Mouse (Mus musculus) ovary, postnatal 14 days (tissue): ENCODE measurements around the gene Phf24.
A peak's percentile ranks its signal among the peaks of the same experiment; 100 is the strongest.

Source experiments
- DNase-seq: peaks from one replicate; pipeline ENCODE4 v3.0.0; 2022; ENCODE audit warnings: low spot score

Gene Phf24

DNA sequence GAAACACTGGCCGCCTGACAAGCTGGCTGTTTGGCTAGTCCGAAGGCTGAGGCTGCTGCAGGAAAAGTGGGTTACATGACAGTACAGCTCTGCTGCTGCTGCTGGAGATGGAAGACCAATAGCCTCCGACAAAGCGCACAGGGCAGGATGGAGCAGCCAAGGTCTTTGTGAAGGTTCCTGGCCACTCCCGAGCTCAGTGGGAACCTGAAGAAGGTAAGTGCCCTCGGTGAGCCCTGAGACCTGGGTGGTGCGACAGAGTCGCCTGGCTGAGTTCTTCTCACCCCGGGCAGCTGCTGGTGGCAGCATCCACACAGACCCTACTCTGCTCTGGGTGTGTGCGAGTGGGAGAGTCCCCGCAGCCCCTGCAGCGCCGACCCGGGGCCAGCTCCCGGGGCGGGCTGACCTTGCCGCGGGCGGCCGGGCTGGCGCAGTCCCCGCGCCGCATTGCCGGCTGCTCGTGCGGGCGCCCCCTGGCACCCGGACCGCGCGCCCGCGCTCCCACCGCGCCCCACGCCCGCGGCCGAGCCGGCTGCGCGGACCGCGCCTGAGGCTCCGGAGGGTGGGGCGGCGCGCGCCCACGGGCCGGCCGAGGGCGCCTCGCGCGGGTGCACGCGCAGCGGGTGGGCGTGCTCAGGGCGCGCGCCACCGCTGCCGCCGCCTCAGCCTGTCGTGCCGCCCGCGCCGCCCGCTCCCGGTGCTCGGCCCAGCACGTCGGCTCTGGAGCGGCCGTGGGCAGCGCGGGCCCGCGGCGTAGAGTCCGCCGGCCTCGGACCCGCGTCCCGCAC is at the start of gene Phf24:
TSS of gene Phf24 (plus strand) at position 44 of the 785 bp plus-strand sequence.
- no peak for DNase-seq

DNA sequence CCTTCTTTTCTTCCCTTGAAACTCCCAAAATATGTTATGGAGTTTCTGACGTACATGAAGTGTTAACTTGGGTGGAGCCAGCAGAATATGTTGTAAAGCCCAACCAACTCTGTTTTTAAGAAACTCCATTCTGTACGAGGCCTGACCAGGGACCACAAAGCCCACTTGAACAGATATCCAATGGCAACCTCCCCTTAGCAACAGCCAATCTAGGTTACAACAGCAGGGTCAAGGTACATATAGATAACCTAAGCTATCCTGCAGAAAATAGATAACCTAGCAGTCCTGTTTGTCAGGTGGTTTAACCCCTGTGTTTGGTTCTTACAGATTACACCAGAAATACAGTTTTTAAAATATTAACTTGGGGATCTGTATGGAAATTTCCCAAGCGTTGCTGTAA is 49.1 kb upstream of the Phf24 start:
- no peak for DNase-seq

DNA sequence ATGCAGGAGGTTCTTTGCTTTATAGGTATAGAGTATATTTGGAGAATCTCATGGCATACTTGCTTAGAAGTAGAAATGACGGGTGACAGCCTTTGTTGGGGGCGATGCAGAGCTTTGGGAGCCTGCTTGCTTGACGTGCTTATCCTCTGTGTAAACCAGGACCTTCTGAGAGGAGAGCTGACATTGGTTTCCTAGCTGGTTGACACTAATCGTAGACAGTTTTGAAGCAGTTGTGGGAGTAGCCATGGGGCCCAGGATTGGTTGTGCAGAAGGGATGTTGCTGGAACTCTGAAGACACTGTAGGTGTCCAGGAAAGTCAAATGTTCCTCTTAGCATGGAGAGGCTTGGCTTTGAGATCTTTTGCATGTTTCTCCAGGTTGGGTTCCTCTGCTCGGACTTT is 48.3 kb upstream of the Phf24 start:
- no peak for DNase-seq

DNA sequence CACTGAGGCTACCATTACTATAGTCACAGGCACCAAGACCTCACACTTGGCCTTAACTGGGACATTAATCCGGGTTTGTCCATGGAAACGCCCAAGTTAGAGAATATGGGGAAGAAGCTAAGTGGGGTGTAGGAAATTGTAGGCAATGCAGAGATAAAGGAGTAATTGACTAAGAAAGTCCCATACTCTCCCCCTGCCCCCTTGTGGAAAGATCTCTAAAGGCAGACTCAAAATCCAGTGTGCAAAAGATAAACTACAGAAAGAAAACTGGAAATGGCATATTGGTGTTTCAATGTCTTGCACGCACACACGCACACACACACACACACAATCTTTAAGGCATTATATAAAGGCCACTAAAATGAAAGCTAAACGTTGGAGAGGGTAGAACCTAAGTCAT is 45.7 kb upstream of the Phf24 start:
- DNase-seq, result no peak

DNA sequence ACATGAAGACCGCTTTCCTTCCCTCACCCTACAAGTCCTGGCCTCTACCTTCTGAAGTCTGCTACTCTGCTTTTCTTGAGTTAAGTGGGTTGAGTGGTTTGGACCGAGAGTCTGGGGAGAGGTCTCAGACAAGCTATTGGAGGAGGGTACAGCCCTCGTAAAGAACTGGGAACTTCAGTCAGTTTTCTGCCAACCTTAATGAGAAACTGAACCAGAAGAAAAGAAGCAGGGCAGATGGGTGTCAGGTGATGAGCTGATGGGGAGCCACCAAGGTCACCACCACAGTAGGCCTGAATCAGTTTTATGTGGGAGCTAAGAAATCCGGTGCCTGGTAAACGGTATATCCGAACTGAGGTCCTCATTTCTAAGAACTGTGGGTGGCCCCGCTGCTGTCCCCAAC is 44.3 kb upstream of the Phf24 start:
- no peak for DNase-seq

DNA sequence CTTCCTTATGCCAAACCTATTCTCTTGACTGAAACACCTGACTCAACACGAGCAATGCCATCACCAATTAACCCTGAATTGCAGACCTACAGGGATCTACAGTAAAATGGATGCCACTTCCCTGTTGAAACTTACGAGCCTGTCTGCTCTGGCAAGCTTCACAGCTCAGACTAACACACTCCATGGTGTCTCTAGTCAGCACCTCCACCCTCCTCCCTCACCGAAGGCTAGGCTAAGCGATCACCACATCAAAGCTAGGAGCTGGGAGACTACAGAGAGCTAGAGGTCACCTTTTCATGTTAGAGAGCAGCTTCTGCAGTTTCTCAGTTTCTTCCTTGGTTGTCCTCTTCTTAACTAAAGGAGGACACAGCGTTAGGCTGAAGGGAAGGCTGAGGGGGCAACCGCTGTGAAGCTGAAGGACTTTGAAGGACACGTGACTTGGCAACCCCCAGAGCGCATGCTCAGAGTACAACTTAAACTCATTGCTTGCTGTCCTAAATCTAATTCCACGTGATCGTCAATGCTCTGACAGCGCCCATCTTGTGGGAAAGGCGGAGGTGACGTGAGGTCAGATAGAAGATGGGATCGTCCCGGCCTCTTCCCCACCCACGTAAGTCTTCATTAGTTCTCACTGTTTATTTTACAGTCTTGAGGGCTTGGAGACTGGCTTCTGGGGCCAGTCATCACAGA is 43.6 kb upstream of the Phf24 start:
- no peak for DNase-seq

DNA sequence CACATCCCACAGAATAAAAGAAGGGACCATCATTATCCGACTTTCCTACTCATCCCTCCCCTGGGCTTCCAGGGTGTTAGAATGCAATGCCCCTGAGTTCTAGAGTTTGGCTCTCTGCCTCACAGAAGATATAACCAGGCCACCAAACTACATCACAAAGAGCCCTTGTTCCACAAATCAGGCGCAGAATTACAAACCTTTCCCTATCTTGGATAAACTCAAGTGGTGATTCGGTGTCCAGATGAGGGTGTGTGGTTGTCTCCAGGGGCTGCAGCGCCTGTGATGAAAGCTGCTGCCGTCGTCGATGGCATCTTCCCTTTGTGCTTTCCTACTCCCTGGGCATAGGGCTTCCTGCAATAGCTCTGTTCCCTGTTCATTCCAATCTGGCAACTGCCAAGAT is 42.3 kb upstream of the Phf24 start, which contains the start of gene Fam205c:
TSS of gene Fam205c (minus strand) at position 101 of the 400 bp plus-strand sequence.
- no peak for DNase-seq

DNA sequence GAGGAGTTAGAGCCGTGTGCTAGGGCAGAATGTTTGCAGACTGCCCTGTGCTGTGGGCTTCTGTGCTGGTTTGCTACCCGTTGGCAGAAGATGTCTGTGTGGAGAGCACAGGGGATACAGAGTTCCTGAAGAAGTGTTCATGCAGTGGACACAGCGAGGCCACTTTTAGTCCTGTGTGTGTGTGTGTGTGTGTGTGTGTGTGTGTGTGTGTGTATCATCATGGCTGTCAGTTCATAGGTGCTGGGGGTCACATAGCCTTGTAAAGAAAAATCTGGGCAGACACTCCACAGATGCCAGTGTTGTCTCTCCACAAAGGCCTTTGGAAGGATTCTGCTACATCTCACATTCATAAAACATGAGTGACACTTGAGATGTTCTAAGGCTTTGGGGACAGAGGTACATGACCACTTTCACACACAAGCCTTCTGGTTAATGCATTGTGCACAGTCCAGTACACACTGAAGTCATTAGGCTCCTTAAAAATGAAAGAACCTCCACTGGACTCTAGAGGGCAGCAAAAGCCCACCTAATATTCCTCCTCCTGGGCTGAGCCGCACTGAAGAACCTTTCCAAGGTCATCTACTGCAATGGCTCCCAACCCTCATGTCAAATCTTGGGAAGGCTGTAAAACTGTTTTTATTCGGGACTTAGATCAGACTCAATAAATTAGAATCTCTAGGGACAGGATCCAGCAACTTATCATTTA is 39.7 kb upstream of the Phf24 start:
- peak; percentile 41 for DNase-seq

DNA sequence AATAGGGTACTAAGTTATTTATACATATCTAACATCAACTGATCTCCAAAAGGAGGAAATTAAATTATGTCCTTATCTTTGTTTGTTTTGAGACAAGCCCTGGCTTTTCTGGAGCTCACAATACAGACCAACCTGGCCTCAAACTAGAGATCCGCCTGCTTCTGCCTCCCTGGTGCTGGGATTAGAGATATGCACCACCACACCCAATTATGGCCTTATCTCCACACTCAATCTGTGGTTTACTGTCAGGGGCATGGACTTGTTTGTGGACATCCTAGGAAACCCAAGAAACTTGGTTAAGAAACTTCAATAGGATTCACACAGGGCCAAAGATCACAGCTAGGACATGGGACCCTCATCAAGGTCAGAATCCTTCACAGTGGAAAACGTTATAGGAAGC is 38.8 kb upstream of the Phf24 start:
- no peak for DNase-seq

DNA sequence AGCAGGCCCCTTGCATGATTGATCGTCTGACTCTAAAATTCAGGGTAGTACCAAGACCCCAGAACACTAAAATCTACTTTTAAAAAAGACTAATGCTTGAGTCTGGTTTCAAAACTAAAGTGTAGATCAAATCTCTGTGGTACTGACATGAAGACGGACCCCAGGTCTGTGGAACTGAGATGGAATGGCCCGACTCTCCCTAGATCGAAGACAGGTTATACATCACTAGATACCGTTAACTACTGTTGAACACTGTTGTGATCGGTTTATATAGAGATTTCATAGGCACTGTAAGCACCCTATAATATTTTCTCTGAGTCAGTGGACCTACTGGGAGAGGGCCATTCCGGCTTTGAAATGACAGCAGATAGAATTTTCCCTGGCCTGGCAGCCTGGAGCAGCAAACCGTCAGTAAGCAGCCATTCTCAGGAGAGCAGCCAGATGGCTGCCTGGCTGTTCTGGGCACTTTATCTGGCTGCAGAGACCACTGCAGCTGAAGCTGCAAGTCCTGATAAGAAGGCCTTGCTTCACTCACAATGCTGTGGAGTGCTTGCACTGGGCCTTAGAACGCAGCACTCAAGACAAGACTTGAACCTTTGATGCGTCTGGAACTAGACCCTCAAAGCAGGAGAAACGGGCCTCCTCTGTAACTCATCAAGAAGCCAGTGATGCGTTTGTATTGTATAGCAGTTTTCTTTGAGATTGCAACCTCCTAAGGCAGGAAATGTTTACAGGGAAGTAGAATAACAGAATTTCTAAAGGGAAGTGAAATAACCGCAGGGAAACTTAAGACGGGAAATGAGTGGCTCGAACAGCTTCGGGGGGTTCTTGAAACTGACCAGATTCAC is 36.4 kb upstream of the Phf24 start:
- DNase-seq, result no peak

DNA sequence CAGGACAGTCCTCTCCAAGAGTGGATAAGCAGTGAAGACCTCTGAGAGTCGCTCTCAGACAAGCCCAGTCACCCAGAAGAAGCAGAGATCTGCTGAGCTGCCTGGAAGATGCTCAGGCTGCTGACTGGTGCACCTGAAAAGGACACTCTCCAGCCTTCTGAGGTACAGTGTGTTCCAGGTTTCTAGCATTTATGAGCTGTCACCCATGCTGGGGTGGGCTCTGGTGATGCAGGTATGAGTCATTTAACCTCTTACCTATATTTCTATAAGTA is 35.8 kb upstream of the Phf24 start:
- DNase-seq, result no peak

DNA sequence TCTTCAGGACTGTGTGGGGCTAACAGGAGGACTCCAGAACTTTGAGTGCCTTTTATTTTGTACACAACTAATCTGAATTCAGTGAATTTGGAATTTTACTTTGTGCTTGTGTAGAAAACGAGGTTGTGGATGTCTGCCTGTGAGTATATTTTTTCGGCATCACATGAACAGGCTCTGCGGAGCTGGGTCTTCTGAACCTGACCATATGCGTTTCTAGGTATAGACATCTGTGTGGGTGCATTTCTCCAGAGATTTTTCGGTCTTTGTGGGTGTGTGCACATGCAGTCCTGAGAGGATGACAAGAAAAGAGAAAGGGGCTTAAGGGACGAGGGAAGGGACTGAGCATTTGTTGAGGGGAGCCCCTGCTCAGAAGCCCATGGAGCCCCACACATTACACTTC is 29.5 kb upstream of the Phf24 start:
- no peak for DNase-seq

DNA sequence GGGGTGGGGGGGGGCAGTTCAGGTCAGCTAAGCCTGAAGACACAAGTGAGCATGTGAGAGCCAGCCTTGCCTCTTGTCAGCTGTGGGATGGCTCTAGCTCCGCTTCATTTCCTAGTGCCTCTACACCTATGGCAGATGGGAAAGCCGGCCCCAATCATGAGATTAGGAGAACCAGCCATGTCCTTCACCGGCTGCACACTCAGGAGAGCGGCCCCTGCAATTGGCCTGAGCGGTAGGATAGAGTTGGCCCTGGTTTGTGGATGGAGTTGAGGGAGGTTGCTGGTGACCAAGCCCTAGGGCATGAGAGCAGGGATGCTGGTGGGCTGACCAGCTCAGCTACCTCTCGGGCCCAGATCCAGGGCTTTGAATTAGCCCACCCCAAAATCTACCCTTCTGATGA is 27.7 kb upstream of the Phf24 start:
- no peak for DNase-seq

DNA sequence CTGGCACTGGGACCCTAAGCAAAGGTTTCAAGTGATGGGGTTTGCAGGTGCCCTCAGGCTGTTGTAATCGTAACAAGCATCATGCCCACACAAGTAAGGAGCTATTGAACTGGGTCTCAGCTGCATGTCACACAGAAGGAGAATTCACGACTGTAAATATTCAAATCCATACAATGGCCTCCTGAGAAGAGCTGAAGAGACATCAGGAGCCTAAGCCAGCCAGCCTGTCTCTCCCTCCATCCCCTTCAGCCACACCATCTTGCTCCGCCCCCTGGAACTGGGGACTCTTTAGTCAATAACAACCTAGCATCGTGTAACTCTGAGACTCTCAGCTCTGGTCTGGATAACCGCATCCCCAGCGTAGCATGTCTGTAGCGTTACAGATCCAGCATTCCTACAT is 25.3 kb upstream of the Phf24 start:
- DNase-seq, result no peak

DNA sequence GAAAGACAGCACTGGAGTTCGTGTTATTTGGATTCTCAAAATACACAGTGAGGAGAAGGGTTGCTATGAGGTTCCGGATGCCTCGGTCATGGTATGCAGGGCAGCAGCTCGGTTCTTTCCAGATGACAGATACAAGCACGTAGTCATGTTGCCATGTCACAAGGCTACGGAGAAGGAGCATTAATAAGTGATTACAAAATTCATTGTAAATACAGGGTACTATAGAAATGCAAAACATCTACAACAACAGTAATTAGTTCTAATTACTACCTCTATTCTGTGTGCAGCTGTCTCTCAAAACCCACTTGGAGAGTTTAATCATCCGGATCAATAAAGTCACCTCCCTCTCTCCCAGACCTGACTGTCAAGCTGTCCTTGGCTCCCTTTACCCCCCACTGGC is 21.3 kb upstream of the Phf24 start:
- DNase-seq, result no peak

DNA sequence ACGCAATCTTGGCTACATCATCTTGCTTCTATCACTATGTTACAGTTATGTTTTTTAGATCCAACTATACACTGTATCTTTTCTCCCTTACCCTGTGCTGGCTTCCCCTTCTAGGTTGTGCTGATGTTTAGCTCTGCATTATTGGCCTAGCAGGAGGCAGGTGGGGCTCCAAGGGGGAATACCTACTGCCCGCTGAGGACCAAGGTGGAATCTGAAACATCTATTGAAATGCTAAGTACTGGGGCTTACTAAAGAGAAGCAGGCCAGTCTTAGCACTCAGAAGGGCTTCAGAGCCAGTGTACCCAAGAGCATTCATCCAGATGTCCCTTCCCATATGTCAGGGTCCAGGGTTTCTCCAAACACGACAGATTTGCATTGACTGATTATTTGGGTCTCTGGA is 17.5 kb upstream of the Phf24 start:
- no peak for DNase-seq

DNA sequence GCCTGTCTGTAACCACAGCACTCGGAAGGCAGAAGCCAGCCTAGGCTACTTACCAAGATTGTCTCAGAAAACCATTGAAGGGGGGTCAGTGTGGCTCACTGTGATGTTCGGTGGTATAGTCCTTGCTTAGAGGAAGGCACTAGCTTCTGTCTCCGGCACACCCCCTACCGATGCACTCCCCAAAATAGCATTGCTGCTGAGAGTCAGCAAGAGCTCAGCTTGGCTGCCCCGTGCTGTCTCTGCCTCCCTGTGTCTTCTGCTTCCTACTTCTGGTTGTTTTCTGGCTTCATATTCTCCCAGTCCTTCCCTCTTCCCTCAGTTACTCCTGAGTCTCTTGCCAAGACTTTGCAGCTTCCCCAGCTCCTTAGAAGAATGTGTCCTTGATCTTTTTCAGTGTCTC is 15.6 kb upstream of the Phf24 start:
- DNase-seq, result no peak

DNA sequence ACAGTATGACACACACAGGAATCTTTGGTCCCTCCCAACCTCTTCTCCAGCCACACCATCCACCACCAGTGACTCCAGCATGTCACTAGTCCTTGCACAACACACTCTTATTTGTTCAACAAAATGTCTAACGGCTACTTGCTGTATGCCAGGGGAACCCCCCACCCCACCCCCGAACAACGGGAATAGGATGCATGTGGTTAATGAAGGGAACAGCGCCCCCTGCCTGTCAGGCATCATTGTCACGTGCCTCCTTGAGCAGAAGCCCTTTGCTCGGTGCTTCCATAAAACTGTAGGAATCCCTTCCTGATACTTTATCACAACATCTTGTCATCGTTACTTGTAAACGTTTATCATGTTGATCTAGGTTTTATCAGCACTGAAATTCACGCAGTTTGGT is 14.3 kb upstream of the Phf24 start:
- DNase-seq, result no peak

DNA sequence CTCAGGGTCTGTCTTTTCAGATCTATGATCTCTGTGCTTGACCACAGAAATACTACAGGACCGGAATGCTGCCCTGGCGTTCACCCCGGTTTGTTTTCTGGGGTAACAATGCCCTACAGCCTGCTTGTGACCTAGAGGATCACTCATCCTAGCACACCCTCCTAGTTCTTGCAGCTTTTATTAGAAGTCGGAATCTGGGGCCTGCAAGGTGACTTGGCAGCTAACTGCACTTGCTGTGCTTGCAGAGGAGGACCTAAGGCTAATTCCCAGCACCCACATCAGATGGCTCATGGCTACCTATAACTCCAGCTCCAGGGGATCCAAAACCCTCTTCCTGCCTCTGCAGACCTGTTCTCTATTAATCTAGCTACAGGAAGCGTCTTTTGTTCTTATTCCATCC is 13.7 kb upstream of the Phf24 start:
- DNase-seq, result no peak

DNA sequence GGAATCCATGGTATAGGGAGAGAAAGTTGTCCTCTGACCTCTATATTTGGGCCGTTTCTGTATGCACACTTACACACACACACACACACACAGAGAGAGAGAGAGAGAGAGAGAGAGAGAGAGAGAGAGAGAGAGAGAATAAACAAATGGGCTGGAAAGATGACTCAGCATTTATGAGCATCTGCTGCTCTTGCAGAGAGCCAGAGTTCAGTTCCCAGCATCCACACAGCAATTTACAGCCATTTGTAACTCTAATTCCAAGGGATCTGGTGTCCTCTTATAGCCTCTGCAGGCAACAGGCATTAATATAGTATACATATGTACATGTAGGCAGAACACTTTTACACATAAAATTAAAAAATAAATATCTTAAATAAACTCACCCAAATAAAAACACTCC is 12.5 kb upstream of the Phf24 start:
- DNase-seq, result no peak

DNA sequence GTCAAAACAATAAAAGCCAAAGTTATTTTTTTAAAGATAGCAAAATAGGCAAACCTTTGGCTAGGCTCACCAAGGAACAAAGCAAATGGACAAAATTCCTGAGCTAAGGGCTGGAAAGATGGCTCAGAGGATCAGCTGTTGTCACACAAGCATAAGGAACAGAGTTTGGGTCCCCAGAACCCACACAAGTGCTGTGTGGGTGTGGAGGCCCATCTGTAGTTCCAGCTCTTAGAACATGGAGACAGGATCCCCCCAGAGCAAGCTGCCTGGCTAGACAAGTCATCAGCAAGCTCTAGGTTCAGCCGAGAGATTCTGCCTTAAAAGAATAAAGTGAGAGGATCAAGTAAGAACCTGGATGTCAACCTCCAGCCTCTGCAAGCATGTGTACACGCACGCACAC is 11.9 kb upstream of the Phf24 start:
- DNase-seq, result no peak

DNA sequence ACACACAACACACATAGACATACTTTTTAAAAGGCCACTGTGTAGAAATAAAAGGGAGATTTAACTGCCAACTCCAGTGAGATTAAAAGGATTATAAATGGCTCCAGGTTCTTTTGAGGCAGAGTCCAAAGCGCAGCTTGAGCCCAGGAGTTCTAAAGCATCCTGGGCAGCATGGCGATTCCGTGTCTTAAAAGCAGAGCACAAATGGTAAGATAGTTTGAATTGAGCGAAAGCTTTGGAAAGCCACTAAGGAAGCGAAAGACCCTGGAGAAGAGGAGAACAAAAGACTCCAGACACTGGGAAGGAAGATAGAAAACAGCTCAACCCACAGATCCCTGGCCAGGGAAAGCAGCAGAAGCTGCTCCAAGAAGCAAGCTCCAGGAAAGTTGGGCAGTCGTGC is 11.5 kb upstream of the Phf24 start:
- DNase-seq, result no peak

DNA sequence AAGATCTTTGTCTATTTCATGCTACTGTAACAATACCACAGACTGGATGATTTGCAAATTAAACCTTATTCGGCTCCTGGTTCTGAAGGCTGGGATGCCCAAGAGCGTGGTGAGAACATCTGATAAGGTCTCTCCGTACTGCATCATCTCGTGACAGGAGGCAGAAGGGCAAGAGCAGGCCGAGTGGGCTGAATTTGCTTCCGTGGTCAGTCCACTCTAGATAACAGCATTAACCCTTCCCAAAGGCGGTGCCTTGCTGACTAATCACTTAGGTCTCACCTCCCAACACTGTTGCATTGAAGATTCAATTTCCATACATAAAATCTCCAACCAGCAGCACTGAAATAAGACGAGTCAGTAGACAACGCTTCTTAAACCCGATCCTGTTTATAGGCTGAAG is 3.1 kb upstream of the Phf24 start:
- DNase-seq, result no peak
